Mouse (Mus musculus) cerebellum, adult 2 months (tissue): ENCODE measurements around the gene Nkrf. TPM values are rescaled to one million over a fixed set of nuclear protein-coding genes. Genes with fewer than 3 reads are reported as not detected.

Experiments used
- DNase-seq, 2 experiments: peaks; one replicate each; pipeline ENCODE4 v3.0.0; 2021
- H3K27ac ChIP-seq: fragments of 200-500 bp; 2 replicates; pipeline ENCODE4 v1.5.1; 2012; ENCODE audit warnings: low read length, control low read depth, inconsistent platforms; ENCODE audit not compliant: insufficient read depth
- H3K27me3 ChIP-seq: fragments of 200-500 bp; 2 replicates; pipeline ENCODE4 v1.6.1; 2012; ENCODE audit warnings: inconsistent platforms, mild to moderate bottlenecking, low read length, moderate library complexity; ENCODE audit not compliant: control insufficient read depth, insufficient read depth
- H3K4me1 ChIP-seq: fragments of 200-500 bp; 2 replicates; pipeline ENCODE4 v1.6.1; 2011; ENCODE audit warnings: low read length; ENCODE audit not compliant: control insufficient read depth, insufficient read depth
- H3K4me3 ChIP-seq: fragments of 200-500 bp; replicated peaks from 2 replicates; pipeline ENCODE3; 2011; ENCODE audit warnings: mild to moderate bottlenecking, low read depth, low read length, control low read depth; ENCODE audit not compliant: insufficient read depth
- CTCF ChIP-seq: fragments of 200-500 bp; IDR thresholded peaks from 2 replicates; pipeline ENCODE4 v1.5.1; 2011; ENCODE audit warnings: low read depth, mild to moderate bottlenecking, control low read depth, low read length, moderate library complexity, borderline replicate concordance; ENCODE audit not compliant: insufficient read depth
- POLR2A ChIP-seq: fragments of 200-500 bp; IDR thresholded peaks from 2 replicates; pipeline ENCODE4 v1.6.1; 2011; ENCODE audit warnings: low read length, control low read depth, borderline replicate concordance; ENCODE audit not compliant: insufficient read depth
- WGBS: fragments of 180-500 bp; shearing (Covaris S2); methylation state at CpG from one replicate; pipeline ENCODE4 v1.1.7; 2018; 5-methylcytosine and 5-hydroxymethylcytosine counted together
- polyA plus RNA-seq: library from polyadenylated mRNA; depleted of rRNA; stranded (reverse); fragments of >200 nt; gene quantifications from 2 replicates; pipeline ENCODE4 v1.2.3, GENCODE M21; 2012; rRNA removed

Nkrf gene
- polyA plus RNA-seq: 21.4 and 24.3 TPM in 2 replicates

DNA sequence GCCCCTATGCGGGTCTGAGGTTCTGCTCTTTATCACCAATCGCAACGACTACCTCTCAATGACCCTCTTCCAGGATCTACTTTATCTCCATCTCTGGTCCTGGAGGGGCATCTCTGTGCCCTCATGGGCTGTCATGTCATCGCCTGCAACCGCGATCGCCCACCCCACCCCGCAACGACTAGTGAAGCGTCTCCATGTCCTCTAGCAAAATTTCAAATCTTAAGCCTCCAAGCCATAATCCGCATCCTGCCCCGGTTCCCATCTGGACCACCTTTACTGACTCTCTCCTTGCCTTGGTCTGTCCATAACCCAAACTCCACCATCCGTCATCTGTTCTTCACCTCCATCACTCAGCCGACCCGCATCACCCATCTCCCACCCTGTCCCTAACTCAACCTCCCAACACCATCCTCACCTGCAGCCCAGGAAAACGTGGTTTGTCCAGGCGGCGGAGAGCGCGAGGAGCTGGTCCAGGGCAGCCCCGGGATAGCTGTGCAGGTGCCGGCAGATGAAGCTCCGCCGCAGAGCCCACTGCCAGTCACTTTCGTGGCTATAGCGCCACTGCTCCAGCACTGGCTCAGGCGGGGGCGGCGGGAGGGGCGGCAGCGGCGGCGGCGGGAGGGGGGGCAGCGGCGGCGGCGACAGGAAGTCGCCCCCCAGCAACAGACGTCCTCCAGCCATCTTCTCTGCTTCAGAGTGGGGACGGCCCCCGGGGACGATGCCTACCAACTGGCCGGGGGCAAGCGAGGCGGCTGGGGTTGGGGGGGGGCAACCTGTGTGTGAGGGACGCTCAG is at the start of gene Nkrf:
TSS of gene Nkrf (minus strand) at position 579 of the 794 bp plus-strand sequence.
- 9% methylated on average over 31 of the region's 47 CpGs for WGBS
- peak within 1 kb of the TSS; percentile 93 for H3K27ac ChIP-seq
- peak; percentile 59 to 65 for DNase-seq
- H3K27me3 ChIP-seq: no peaks in the 10 kb centered on the region
- H3K4me1 ChIP-seq: no peaks in the 10 kb centered on the region
- peak within 1 kb of the TSS; percentile 98 for H3K4me3 ChIP-seq
- no peak for TF ChIP-seq CTCF
- TF ChIP-seq POLR2A: 0 out of 2 replicates have a peak, but pooled peaks have one; percentile 38

DNA sequence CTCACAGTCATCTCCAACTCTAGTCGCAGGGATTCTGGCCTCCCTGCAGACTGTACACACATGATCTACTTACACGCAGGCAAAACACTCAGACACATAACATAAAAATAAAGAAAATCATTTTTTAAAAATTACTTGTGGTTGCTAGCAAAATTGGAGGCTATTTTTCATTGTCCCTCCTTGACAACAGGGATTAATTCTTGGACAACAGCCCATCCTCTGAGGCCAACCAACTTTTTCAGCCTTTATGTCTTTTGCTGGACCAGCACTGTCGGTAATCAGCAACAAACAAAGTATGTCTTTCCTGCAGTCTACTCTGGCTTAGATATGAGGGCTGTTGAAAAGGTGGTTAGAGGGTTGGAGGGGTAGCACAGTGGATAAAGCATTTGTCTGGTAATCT is 38.4 kb upstream of the Nkrf start:
- DNase-seq: no peak
- H3K4me1 ChIP-seq: no peaks in the 10 kb centered on the region
- no peak overlapping the region for H3K27ac ChIP-seq
- H3K4me3 ChIP-seq: no peak overlapping the region
- no peaks in the 10 kb centered on the region for H3K27me3 ChIP-seq
- WGBS: 78% methylated on average over 3 of the region's 3 CpGs
- TF ChIP-seq CTCF (no peak), POLR2A (no peak)

GRCm38 (mm10) chrX:36939806-36940413 is 37.2 kb upstream of the Nkrf start:
- DNase-seq: peak in 1 of 2 experiments; percentile 30
- H3K4me3 ChIP-seq: no peak overlapping the region
- no peak for TF ChIP-seq POLR2A
- TF ChIP-seq CTCF: no peak
- H3K4me1 ChIP-seq: no peaks in the 10 kb centered on the region
- no peak overlapping the region for H3K27ac ChIP-seq
- no peaks in the 10 kb centered on the region for H3K27me3 ChIP-seq
- 44% methylated on average over 4 of the region's 4 CpGs for WGBS

GRCm38 (mm10) chrX:36935326-36935966 is 32.7 kb upstream of the Nkrf start:
- H3K27ac ChIP-seq: no peak overlapping the region

GRCm38 (mm10) chrX:36930574-36930973 is 27.9 kb upstream of the Nkrf start:
- WGBS: 50% methylated on average over 1 of the region's 1 CpGs

More at GRCm38 (mm10) chrX:36935326-36935966, 32.7 kb upstream of the Nkrf start:
- Histone ChIP-seq H3K4me1 (no peaks in the 10 kb centered on the region), H3K27me3 (no peaks in the 10 kb centered on the region), H3K4me3 (no peak overlapping the region)
- WGBS: 54% methylated on average over 7 of the region's 7 CpGs
- no peak for DNase-seq
- TF ChIP-seq POLR2A (no peak), CTCF (no peak)

GRCm38 (mm10) chrX:36929694-36930093 is 27.0 kb upstream of the Nkrf start:
- H3K27ac ChIP-seq: no peak overlapping the region
- TF ChIP-seq POLR2A: no peak
- TF ChIP-seq CTCF: no peak
- DNase-seq: no peak
- WGBS: 71% methylated on average over 4 of the region's 4 CpGs
- H3K4me1 ChIP-seq: no peaks in the 10 kb centered on the region
- H3K27me3 ChIP-seq: no peaks in the 10 kb centered on the region
- no peak overlapping the region for H3K4me3 ChIP-seq

More at GRCm38 (mm10) chrX:36930574-36930973, 27.9 kb upstream of the Nkrf start:
- DNase-seq: no peak
- H3K4me3 ChIP-seq: no peak overlapping the region
- TF ChIP-seq POLR2A (no peak), CTCF (peak; percentile 13; the same call in 1 of the 2 replicates)
- H3K27ac ChIP-seq: no peak overlapping the region
- no peaks in the 10 kb centered on the region for H3K4me1 ChIP-seq
- no peaks in the 10 kb centered on the region for H3K27me3 ChIP-seq

- no peak for TF ChIP-seq POLR2A
- no peak for TF ChIP-seq CTCF
- H3K27ac ChIP-seq: no peak overlapping the region
- H3K27me3 ChIP-seq: no peaks in the 10 kb centered on the region
- H3K4me3 ChIP-seq: no peak overlapping the region
- 81% methylated on average over 4 of the region's 4 CpGs for WGBS
- no peak for DNase-seq
- no peaks in the 10 kb centered on the region for H3K4me1 ChIP-seq
Observed at GRCm38 (mm10) chrX:36928791-36929190, 26.1 kb upstream of the Nkrf start.
